Mouse (Mus musculus): Measurements from ENCODE around the gene Tm4sf19. TPM values are rescaled to one million over a fixed set of nuclear protein-coding genes. Genes with fewer than 3 reads are reported as not detected.
"Not testable (repeated sequence)": the region's sequence is repeated elsewhere in the genome, so short reads cannot be mapped to it uniquely, and the experiment has no call there.

Tm4sf19 gene
- polyA plus RNA-seq, 1 experiment from 2014 or later, result not detected

GRCm38 (mm10) chr16:32433138-32433537 lies 32.8 kb downstream of the Tm4sf19 start:
- no peaks in the 10 kb centered on the region for H3K27me3 ChIP-seq (replicated peaks; ENCODE audit: low read depth, poor library complexity, severe bottlenecking)
- no peak for DNase-seq (ENCODE audit: low spot score)
- H3K36me3 ChIP-seq (replicated peaks), result no peaks in the 10 kb centered on the region; the same call in 1 of the 2 replicates
- no peak overlapping the region for H3K4me3 ChIP-seq
- no peak overlapping the region for H3K27ac ChIP-seq (replicated peaks)
- H3K9me3 ChIP-seq, result no peaks in the 10 kb centered on the region
- H3K4me1 ChIP-seq, result peaks cover 23% of the 10 kb centered on the region
- 79% methylated on average over 2 of the region's 2 CpGs for WGBS

DNA sequence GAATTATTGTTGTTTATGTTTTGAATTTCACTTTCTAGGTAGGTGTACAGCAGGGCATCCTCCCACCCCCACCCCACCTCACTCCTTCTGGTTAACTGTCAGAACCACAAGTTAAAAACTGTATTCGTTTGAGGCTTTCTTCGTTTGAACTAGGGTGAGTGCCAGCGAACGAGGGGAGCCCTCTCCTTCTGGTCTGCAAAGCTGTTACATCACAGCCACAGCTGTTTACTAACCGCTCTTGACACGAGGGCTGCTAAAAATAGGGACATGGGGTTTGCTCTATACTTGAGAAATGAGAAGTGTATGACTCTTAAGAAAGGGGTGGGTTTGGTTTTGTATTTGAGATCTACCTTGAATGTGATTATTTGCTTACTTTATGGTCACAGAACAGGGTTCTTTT lies 33.8 kb downstream of the Tm4sf19 start:
- Histone ChIP-seq H3K27me3 (replicated peaks; ENCODE audit: low read depth, poor library complexity, severe bottlenecking) (no peaks in the 10 kb centered on the region), H3K4me3 (no peak overlapping the region), H3K4me1 (peaks cover 25% of the 10 kb centered on the region), H3K27ac (replicated peaks) (no peak overlapping the region), H3K9me3 (no peaks in the 10 kb centered on the region), H3K36me3 (replicated peaks) (no peaks in the 10 kb centered on the region; the same call in 1 of the 2 replicates)
- no peak for DNase-seq (ENCODE audit: low spot score)
- 64% methylated on average over 6 of the region's 6 CpGs for WGBS

DNA sequence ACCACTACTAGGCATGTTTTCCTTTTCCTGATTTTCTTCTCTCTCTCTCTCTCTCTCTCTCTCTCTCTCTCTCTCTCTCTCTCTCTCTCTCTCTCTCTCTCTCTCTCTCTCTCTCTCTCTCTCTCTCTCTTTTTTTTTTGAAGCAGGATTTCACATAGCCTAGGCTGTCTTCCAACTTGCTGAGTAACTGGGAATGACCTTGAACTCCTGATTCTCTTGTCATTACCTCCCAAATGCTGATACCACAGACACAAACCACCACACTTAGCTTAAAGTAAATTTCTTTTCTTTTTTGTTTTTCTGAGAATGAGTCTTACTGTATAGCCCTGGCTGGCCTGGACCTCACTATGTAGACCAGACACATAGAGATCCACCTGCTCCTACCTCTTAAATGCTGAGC lies 34.4 kb downstream of the Tm4sf19 start:
- H3K27ac ChIP-seq (replicated peaks), result no peak overlapping the region
- DNase-seq (ENCODE audit: low spot score), result no peak
- peaks cover 1% of the 10 kb centered on the region; the same call in 1 of the 2 replicates for H3K36me3 ChIP-seq (replicated peaks)
- H3K4me1 ChIP-seq, result peaks cover 23% of the 10 kb centered on the region
- H3K27me3 ChIP-seq (replicated peaks; ENCODE audit: low read depth, poor library complexity, severe bottlenecking), result no peaks in the 10 kb centered on the region
- no peak overlapping the region for H3K4me3 ChIP-seq
- H3K9me3 ChIP-seq, result no peaks in the 10 kb centered on the region

DNA sequence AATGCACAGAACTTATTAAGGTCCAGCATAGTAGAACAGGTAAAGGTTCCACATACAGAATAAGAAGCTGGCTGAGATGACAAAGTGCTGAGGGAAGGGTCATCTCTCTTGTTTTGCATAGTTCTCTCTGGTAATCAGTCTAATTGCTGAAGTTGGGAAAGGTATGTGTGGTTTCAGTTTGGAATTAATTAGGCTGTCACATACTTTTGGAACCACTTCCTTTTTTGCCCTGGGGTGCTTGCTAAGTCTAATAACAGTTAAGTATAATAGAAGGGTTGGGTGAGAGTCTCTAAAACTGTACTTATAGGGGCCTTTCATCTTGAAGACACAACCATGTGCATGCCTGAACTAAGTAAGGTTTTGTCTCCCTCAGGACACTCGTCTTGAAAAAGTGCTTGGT lies 36.4 kb downstream of the Tm4sf19 start:
- H3K36me3 ChIP-seq (replicated peaks), result peaks cover 11% of the 10 kb centered on the region; the same call in 1 of the 2 replicates
- WGBS, result 60% methylated on average over 1 of the region's 1 CpGs
- no peaks in the 10 kb centered on the region for H3K27me3 ChIP-seq (replicated peaks; ENCODE audit: low read depth, poor library complexity, severe bottlenecking)
- H3K4me1 ChIP-seq, result peaks cover 13% of the 10 kb centered on the region
- no peak overlapping the region for H3K27ac ChIP-seq (replicated peaks)
- no peak for DNase-seq (ENCODE audit: low spot score)
- H3K4me3 ChIP-seq, result no peak overlapping the region
- H3K9me3 ChIP-seq, result no peaks in the 10 kb centered on the region

DNA sequence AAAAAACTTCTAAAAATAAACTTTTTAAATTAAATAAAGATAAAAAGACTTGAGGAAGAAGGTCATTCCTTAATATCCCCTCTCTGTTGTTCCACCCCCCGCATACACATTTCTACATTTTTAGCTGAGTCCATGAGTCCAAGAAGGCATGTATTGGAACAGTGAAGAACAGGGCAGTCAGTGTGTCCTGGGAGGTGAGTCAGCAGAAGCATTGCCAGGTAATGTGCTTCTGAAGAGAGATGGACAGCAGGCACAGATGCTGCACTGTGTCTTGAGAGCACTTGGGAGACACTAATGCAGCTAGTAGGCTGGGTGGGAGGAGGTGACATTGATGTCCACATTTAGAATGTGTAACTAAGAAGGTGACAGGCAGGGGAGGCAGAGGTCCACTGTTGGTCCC lies 37.0 kb downstream of the Tm4sf19 start:
- DNase-seq (ENCODE audit: low spot score), result no peak
- peaks cover 8% of the 10 kb centered on the region for H3K4me1 ChIP-seq
- H3K27me3 ChIP-seq (replicated peaks; ENCODE audit: low read depth, poor library complexity, severe bottlenecking), result no peaks in the 10 kb centered on the region
- no peak overlapping the region for H3K27ac ChIP-seq (replicated peaks)
- H3K4me3 ChIP-seq, result no peak overlapping the region
- H3K36me3 ChIP-seq (replicated peaks), result peaks cover 13% of the 10 kb centered on the region; the same call in 1 of the 2 replicates
- no peaks in the 10 kb centered on the region for H3K9me3 ChIP-seq
- WGBS, result 92% methylated on average over 1 of the region's 1 CpGs

- Histone ChIP-seq H3K4me1 (peaks cover 8% of the 10 kb centered on the region), H3K9me3 (no peaks in the 10 kb centered on the region), H3K4me3 (no peak overlapping the region), H3K27ac (replicated peaks) (no peak overlapping the region), H3K36me3 (replicated peaks) (peaks cover 13% of the 10 kb centered on the region; the same call in 1 of the 2 replicates), H3K27me3 (replicated peaks; ENCODE audit: low read depth, poor library complexity, severe bottlenecking) (no peaks in the 10 kb centered on the region)
- DNase-seq (ENCODE audit: low spot score), result no peak
- 96% methylated on average over 3 of the region's 3 CpGs for WGBS
Observed at GRCm38 (mm10) chr16:32441432-32441831, 41.1 kb downstream of the Tm4sf19 start.

- DNase-seq (ENCODE audit: low spot score); H3K27ac ChIP-seq (replicated peaks); H3K4me1 ChIP-seq; H3K4me3 ChIP-seq; H3K9me3 ChIP-seq; H3K27me3 ChIP-seq (replicated peaks; ENCODE audit: low read depth, poor library complexity, severe bottlenecking): not testable (repeated sequence)
- H3K36me3 ChIP-seq (replicated peaks), result peaks cover 12% of the 10 kb centered on the region; the same call in 1 of the 2 replicates
- 88% methylated on average over 3 of the region's 3 CpGs for WGBS
Observed at GRCm38 (mm10) chr16:32444615-32445014, 44.3 kb downstream of the Tm4sf19 start.

GRCm38 (mm10) chr16:32445558-32445957 lies 45.3 kb downstream of the Tm4sf19 start:
- Histone ChIP-seq H3K36me3 (replicated peaks) (peaks cover 6% of the 10 kb centered on the region; the same call in 1 of the 2 replicates), H3K4me3 (no peak overlapping the region), H3K27me3 (replicated peaks; ENCODE audit: low read depth, poor library complexity, severe bottlenecking) (no peaks in the 10 kb centered on the region), H3K27ac (replicated peaks) (no peak overlapping the region), H3K4me1 (no peaks in the 10 kb centered on the region), H3K9me3 (no peaks in the 10 kb centered on the region)
- no peak for DNase-seq (ENCODE audit: low spot score)
- 93% methylated on average over 1 of the region's 1 CpGs for WGBS

GRCm38 (mm10) chr16:32446563-32447138 lies 46.3 kb downstream of the Tm4sf19 start:
- H3K36me3 ChIP-seq (replicated peaks), result peaks cover 3% of the 10 kb centered on the region
- 81% methylated on average over 2 of the region's 2 CpGs for WGBS

GRCm38 (mm10) chr16:32449665-32450064 lies 49.4 kb downstream of the Tm4sf19 start:
- Histone ChIP-seq H3K27ac (replicated peaks) (no peak overlapping the region), H3K9me3 (no peaks in the 10 kb centered on the region), H3K27me3 (replicated peaks; ENCODE audit: low read depth, poor library complexity, severe bottlenecking) (no peaks in the 10 kb centered on the region), H3K4me3 (no peak overlapping the region), H3K4me1 (peaks cover 3% of the 10 kb centered on the region; the same call in 1 of the 2 replicates), H3K36me3 (replicated peaks) (peaks cover 18% of the 10 kb centered on the region)
- no peak for DNase-seq (ENCODE audit: low spot score)
- 88% methylated on average over 3 of the region's 3 CpGs for WGBS

More at GRCm38 (mm10) chr16:32446563-32447138, 46.3 kb downstream of the Tm4sf19 start:
- no peaks in the 10 kb centered on the region for H3K4me1 ChIP-seq
- H3K4me3 ChIP-seq, result no peak overlapping the region
- no peaks in the 10 kb centered on the region for H3K27me3 ChIP-seq (replicated peaks; ENCODE audit: low read depth, poor library complexity, severe bottlenecking)
- no peaks in the 10 kb centered on the region for H3K9me3 ChIP-seq
- no peak for DNase-seq (ENCODE audit: low spot score)
- no peak overlapping the region for H3K27ac ChIP-seq (replicated peaks)

- no peak for DNase-seq (ENCODE audit: low spot score)
- WGBS, result 89% methylated on average over 2 of the region's 2 CpGs
- no peaks in the 10 kb centered on the region for H3K9me3 ChIP-seq
- no peak overlapping the region for H3K4me3 ChIP-seq
- H3K27ac ChIP-seq (replicated peaks), result no peak overlapping the region
- peaks cover 3% of the 10 kb centered on the region; the same call in 1 of the 2 replicates for H3K4me1 ChIP-seq
- H3K27me3 ChIP-seq (replicated peaks; ENCODE audit: low read depth, poor library complexity, severe bottlenecking), result no peaks in the 10 kb centered on the region
- H3K36me3 ChIP-seq (replicated peaks), result peaks cover 18% of the 10 kb centered on the region
Observed at GRCm38 (mm10) chr16:32450133-32450532, 49.8 kb downstream of the Tm4sf19 start.

- Histone ChIP-seq H3K27ac (replicated peaks) (no peak overlapping the region), H3K9me3 (no peaks in the 10 kb centered on the region), H3K27me3 (replicated peaks; ENCODE audit: low read depth, poor library complexity, severe bottlenecking) (no peaks in the 10 kb centered on the region), H3K36me3 (replicated peaks) (peaks cover 36% of the 10 kb centered on the region), H3K4me3 (no peak overlapping the region), H3K4me1 (peaks cover 3% of the 10 kb centered on the region; the same call in 1 of the 2 replicates)
- no peak for DNase-seq (ENCODE audit: low spot score)
- WGBS, result 91% methylated on average over 8 of the region's 8 CpGs
Observed at GRCm38 (mm10) chr16:32453102-32453501, 52.8 kb downstream of the Tm4sf19 start.

- peaks cover 3% of the 10 kb centered on the region; the same call in 1 of the 2 replicates for H3K4me1 ChIP-seq
- no peaks in the 10 kb centered on the region for H3K9me3 ChIP-seq
- 60% methylated on average over 5 of the region's 5 CpGs for WGBS
- H3K27me3 ChIP-seq (replicated peaks; ENCODE audit: low read depth, poor library complexity, severe bottlenecking), result no peaks in the 10 kb centered on the region
- H3K36me3 ChIP-seq (replicated peaks), result peaks cover 39% of the 10 kb centered on the region
- H3K4me3 ChIP-seq, result no peak overlapping the region
- DNase-seq (ENCODE audit: low spot score), result peak; percentile 62
- peak overlapping the region; percentile 65 for H3K27ac ChIP-seq (replicated peaks)
Observed at GRCm38 (mm10) chr16:32454646-32455045, 54.3 kb downstream of the Tm4sf19 start.

Measured in embryonic facial prominence, embryonic 10.5 days (tissue).